Mouse (Mus musculus) liver, embryonic 15.5 days (tissue): ENCODE measurements around the gene Gstt4. TPM values are rescaled to one million over a fixed set of nuclear protein-coding genes. Genes with fewer than 3 reads are reported as not detected.

Source experiments
- polyA plus RNA-seq: library from polyadenylated mRNA; unstranded; fragments of >200 nt; fragmentation: Nextera tagmentation; extraction: Ambion mirVana; gene quantifications from 2 replicates; pipeline ENCODE4 v1.2.1, GENCODE M21; 2015

The Gstt4 gene
- polyA plus RNA-seq, 1 experiment from 2014 or later = not detected

Other genes starting within 250 kb of the Gstt4 start
- 0.75 and 1.3 TPM in 2 replicates for gene Ggt5, start 233.2 kb downstream of the Gstt4 start, polyA plus RNA-seq
- 1.9 and 2.0 TPM in 2 replicates for gene Susd2, start 178.5 kb downstream of the Gstt4 start, polyA plus RNA-seq
- 14.3 and 14.7 TPM in 2 replicates for gene Cabin1, start 58.2 kb downstream of the Gstt4 start, polyA plus RNA-seq
- gene Ddt, start 49.1 kb downstream of the Gstt4 start, polyA plus RNA-seq = 185 and 204 TPM in 2 replicates
- gene Gm20441, start 41.6 kb downstream of the Gstt4 start, polyA plus RNA-seq = not detected in 2 replicates
- gene Gstt3, start 41.1 kb downstream of the Gstt4 start, polyA plus RNA-seq = 14.9 and 15.4 TPM in 2 replicates
- gene Gstt1, start 24.0 kb downstream of the Gstt4 start, polyA plus RNA-seq = 108 and 151 TPM in 2 replicates
- gene Gstt2, start 14.9 kb upstream of the Gstt4 start, polyA plus RNA-seq = 50.5 and 54.2 TPM in 2 replicates
- gene Mif, start 37.7 kb upstream of the Gstt4 start, polyA plus RNA-seq = 755 and 825 TPM in 2 replicates
- gene Derl3, start 70.9 kb upstream of the Gstt4 start, polyA plus RNA-seq = 0.53 and 0.67 TPM in 2 replicates
- 63.7 and 64.5 TPM in 2 replicates for gene Smarcb1, start 99.1 kb upstream of the Gstt4 start, polyA plus RNA-seq
- 117 and 142 TPM in 2 replicates for gene Chchd10, start 110.6 kb upstream of the Gstt4 start, polyA plus RNA-seq
- gene Mmp11, start 114.0 kb upstream of the Gstt4 start, polyA plus RNA-seq = 2.4 and 3.1 TPM in 2 replicates
- gene Gm867, start 118.1 kb upstream of the Gstt4 start, polyA plus RNA-seq = 25.1 and 27.1 TPM in 2 replicates
- 6.4 and 9.1 TPM in 2 replicates for gene Vpreb3, start 120.5 kb upstream of the Gstt4 start, polyA plus RNA-seq
- gene Gm5134, start 132.0 kb upstream of the Gstt4 start, polyA plus RNA-seq = 0.23 TPM in 1 of 2 replicates, not detected in the other
- gene Zfp280b, start 210.1 kb upstream of the Gstt4 start, polyA plus RNA-seq = 10.8 and 11.2 TPM in 2 replicates